Mouse (Mus musculus) embryonic facial prominence, embryonic 11.5 days (tissue): ENCODE data around the gene Arl6. TPM values are rescaled to one million over a fixed set of nuclear protein-coding genes. Genes with fewer than 3 reads are reported as not detected.

Source experiments
- ATAC-seq: fragments of 200-750 bp; cut with Nextera tagmentation; replicated peaks from 2 replicates; pipeline ENCODE4 v1.8.0; 2017; ENCODE audit warnings: low read depth; ENCODE audit not compliant: insufficient number of reproducible peaks, low FRiP score, low TSS enrichment
- DNase-seq: peaks from one replicate; pipeline ENCODE4 v3.0.0-alpha.2; 2015; ENCODE audit warnings: low spot score
- H3K27ac ChIP-seq: fragments of 300-500 bp; sonication (generic); replicated peaks from 2 replicates; pipeline ENCODE4 v1.5.1; 2014; ENCODE audit warnings: mild to moderate bottlenecking, low read depth, low read length, control low read depth
- H3K27me3 ChIP-seq: fragments of 300-500 bp; sonication (generic); 2 replicates; pipeline ENCODE4 v1.6.1; 2014; ENCODE audit warnings: mild to moderate bottlenecking, low read length, moderate library complexity, mixed read lengths; ENCODE audit not compliant: control insufficient read depth, insufficient read depth
- H3K36me3 ChIP-seq: fragments of 300-500 bp; sonication (generic); replicated peaks from 2 replicates; pipeline ENCODE4 v1.6.1; 2014; ENCODE audit warnings: low read depth, mild to moderate bottlenecking, low read length, moderate library complexity, mixed read lengths; ENCODE audit not compliant: control insufficient read depth, insufficient read depth
- H3K4me1 ChIP-seq: fragments of 300-500 bp; sonication (generic); 2 replicates; pipeline ENCODE4 v1.6.1; 2014; ENCODE audit warnings: low read length, mixed read lengths; ENCODE audit not compliant: control insufficient read depth, insufficient read depth
- H3K4me2 ChIP-seq: fragments of 300-500 bp; sonication (generic); 2 replicates; pipeline ENCODE4 v1.6.1; 2014; ENCODE audit warnings: low read depth, mild to moderate bottlenecking, control low read depth, low read length, moderate library complexity
- H3K4me3 ChIP-seq: fragments of 300-500 bp; sonication (generic); 2 replicates; pipeline ENCODE4 v1.5.1; 2014; ENCODE audit warnings: low read depth, low read length, control low read depth
- H3K9ac ChIP-seq: fragments of 300-500 bp; sonication (generic); replicated peaks from 2 replicates; pipeline ENCODE4 v1.6.1; 2014; ENCODE audit warnings: mild to moderate bottlenecking, control low read depth, low read length
- H3K9me3 ChIP-seq: fragments of 300-500 bp; sonication (generic); replicated peaks from 2 replicates; pipeline ENCODE4 v1.6.1; 2016; ENCODE audit warnings: mild to moderate bottlenecking, low read length, inconsistent platforms, mixed read lengths; ENCODE audit not compliant: control insufficient read depth
- WGBS: fragments of 180-500 bp; shearing (Covaris S2); extraction: QIAGEN DNeasy Blood & Tissue Kit; methylation state at CpG from one replicate; pipeline ENCODE4 v1.1.7; 2014; 5-methylcytosine and 5-hydroxymethylcytosine counted together
- polyA plus RNA-seq: library from polyadenylated mRNA; unstranded; fragments of >200 nt; fragmentation: Nextera tagmentation; extraction: Ambion mirVana; gene quantifications from 2 replicates; pipeline ENCODE4 v1.2.1, GENCODE M21; 2014

Arl6 gene
- polyA plus RNA-seq: 50.1 and 50.8 TPM in 2 replicates

DNA sequence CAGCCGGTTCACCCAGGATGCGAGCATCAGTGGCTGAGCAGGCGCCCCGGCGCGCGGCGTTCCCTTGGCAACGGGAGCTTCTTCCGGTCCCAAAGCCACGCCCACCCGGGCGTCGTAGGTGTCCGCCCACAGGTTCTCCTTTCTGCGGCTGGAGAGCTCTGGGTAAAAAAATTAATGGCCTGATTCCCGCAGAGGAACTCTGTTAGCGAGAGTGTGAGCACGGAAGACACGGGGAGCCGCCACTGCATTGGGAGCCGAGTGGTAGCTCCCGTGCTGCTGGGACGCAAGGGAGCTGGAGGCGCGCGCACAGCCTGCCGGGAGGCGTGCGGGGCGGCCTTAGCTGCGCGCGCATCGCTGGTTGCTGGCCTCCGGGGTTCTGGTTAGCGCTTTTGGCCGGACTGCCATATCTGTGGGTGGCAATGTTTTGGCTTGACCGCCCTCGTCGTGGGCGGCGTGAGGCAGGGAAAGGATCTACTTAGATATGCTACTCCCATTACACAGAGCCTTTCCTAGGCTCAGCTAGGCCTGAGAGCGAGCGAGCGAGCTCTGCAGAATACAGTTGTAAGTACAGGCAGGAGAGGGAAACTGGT, at the start of gene Arl6:
TSS of gene Arl6 (minus strand) at position 290 of the 590 bp plus-strand sequence.
- Histone ChIP-seq H3K27me3 (no peaks in the 10 kb centered on the region), H3K36me3 (no peaks in the 10 kb centered on the region), H3K4me1 (no peaks in the 10 kb centered on the region), H3K4me2 (peak within 1 kb of the TSS; percentile 45), H3K4me3 (peak within 1 kb of the TSS; percentile 47), H3K27ac (peak within 1 kb of the TSS; percentile 91), H3K9ac (peak within 1 kb of the TSS; percentile 79), H3K9me3 (no peaks in the 10 kb centered on the region)
- WGBS: 0% methylated on average over 46 of the region's 46 CpGs
- peak; percentile 96 for ATAC-seq
- peak; percentile 93 for DNase-seq

DNA sequence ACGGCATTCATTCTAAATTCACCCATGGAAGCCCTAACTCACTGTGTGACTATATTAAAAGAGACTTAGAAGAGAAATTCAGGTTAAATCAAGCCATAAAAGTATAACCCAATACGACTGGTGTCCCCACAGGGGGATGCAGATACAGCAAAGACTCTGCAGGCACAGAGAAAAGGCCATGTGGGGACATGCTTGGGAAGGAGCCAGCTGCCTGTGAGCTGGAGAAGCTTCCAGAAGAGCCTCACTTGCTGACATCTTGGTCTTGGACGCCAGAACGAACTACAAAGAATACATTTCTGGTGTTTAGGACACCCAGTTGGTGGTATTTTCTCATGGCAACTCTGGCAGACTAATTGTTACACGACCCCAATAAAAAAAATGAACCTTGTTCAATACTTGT, 45.9 kb upstream of the Arl6 start:
- ATAC-seq (no peak), DNase-seq (no peak)
- Histone ChIP-seq H3K27ac (no peak overlapping the region), H3K4me1 (no peaks in the 10 kb centered on the region), H3K9me3 (no peaks in the 10 kb centered on the region), H3K27me3 (no peaks in the 10 kb centered on the region), H3K4me3 (no peak overlapping the region), H3K36me3 (no peaks in the 10 kb centered on the region), H3K4me2 (no peak overlapping the region), H3K9ac (no peak overlapping the region)
- WGBS: 74% methylated on average over 5 of the region's 5 CpGs

DNA sequence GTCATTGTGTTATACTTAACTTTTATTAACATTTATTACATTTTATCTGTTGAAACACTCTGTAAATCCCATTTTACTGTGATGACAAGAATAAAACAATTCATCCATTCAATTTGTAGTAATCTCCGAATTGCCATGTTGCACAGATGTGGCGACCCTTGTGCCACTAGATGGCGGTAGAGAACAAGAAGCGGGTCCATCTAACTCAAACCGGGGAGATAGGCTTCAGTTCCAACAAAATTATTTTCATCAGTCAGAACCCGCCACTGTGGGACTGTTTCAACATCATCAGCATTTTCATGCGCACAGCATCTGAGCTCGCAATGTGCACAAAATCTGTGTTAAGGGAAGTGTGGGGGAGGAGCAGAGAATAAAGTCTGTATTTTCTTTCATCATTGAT, 44.2 kb upstream of the Arl6 start:
- no peaks in the 10 kb centered on the region for H3K27me3 ChIP-seq
- H3K4me1 ChIP-seq: no peaks in the 10 kb centered on the region
- H3K27ac ChIP-seq: no peak overlapping the region
- H3K9ac ChIP-seq: no peak overlapping the region
- no peaks in the 10 kb centered on the region for H3K36me3 ChIP-seq
- ATAC-seq: peak; percentile 79; the same call in 1 of the 2 replicates
- 7% methylated on average over 8 of the region's 8 CpGs for WGBS
- no peak overlapping the region for H3K4me2 ChIP-seq
- peak; percentile 93 for DNase-seq
- H3K4me3 ChIP-seq: no peak overlapping the region
- H3K9me3 ChIP-seq: no peaks in the 10 kb centered on the region

DNA sequence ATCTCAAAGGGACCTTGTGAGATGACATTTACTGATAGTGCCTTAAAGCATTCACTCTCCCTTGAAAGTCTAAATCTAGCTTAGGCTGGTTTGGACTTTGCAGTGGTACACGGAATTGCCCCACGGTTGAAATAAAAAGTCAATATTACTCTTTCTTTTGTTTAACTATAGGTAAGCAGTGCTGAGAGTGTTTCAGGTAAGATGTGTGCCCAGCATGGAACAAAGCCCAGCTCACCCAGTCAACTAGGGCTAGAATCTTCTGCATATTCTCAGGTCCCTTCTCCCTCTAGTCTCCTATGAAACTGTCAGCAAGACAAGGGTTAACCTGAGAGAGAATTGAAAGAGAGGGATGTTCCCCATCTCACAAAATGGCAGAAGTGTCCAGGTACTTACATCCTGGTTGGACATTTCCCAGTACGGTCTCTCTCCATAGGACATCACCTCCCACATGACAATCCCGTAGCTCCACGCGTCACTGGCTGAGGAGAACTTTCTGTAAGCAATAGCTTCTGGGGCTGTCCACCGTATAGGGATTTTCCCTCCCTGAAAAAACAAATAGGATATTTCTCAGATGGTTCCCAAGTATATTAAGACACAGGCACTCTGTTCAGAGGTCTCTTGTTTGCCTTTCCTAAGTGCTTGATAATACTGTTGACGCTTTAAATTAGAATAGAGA, 43.2 kb upstream of the Arl6 start:
- Histone ChIP-seq H3K9ac (no peak overlapping the region), H3K4me2 (no peak overlapping the region), H3K36me3 (no peaks in the 10 kb centered on the region), H3K4me3 (no peak overlapping the region), H3K27ac (no peak overlapping the region), H3K27me3 (no peaks in the 10 kb centered on the region), H3K9me3 (no peaks in the 10 kb centered on the region), H3K4me1 (no peaks in the 10 kb centered on the region)
- ATAC-seq (no peak), DNase-seq (no peak)
- WGBS: 85% methylated on average over 8 of the region's 8 CpGs

DNA sequence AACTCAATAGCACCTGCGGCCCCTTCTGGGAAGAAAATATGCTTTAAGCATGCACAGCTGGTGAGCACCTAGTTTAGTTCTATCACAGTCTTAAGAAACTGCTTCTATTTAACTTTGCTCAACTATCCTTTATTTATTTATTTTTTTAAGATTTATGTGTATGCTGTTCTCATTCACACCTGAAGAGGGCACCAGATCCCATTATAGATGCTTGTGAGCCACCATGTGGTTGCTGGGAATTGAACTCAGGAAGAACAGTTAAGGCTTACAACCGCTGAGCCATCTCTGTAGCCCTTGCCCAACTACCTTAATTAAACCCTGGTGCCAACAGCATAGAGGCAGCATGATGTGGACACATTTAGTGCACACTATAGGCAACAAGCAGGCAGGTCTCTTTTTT, 27.7 kb upstream of the Arl6 start:
- Histone ChIP-seq H3K9ac (no peak overlapping the region), H3K4me3 (no peak overlapping the region), H3K4me2 (no peak overlapping the region), H3K27me3 (no peaks in the 10 kb centered on the region), H3K9me3 (no peaks in the 10 kb centered on the region), H3K4me1 (no peaks in the 10 kb centered on the region), H3K27ac (no peak overlapping the region), H3K36me3 (no peaks in the 10 kb centered on the region)
- ATAC-seq: no peak
- DNase-seq: no peak
- WGBS: 80% methylated on average over 2 of the region's 2 CpGs

DNA sequence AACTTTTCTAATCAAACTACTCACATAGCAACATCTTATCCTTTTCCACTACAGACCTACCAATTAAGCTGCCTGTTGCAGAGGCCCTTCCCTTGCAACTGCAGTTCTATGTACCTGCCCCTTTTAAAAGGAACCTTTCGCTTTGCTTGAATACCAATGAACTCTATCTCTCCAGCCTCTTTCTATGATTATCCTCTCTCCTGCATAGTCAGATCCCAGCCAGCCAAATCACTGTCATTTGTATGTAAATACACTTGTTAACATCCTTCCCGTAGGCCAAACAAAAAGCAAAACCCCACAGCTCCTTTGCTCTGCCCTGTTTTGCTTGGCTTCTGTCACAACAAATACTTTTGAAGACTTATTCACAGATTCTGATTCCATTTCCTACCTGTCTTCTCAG, 4.6 kb upstream of the Arl6 start:
- Histone ChIP-seq H3K4me1 (no peaks in the 10 kb centered on the region), H3K27ac (no peak overlapping the region), H3K9ac (no peak overlapping the region), H3K4me3 (no peak overlapping the region), H3K27me3 (no peaks in the 10 kb centered on the region), H3K9me3 (no peaks in the 10 kb centered on the region), H3K36me3 (no peaks in the 10 kb centered on the region), H3K4me2 (no peak overlapping the region)
- WGBS: 38% methylated on average over 2 of the region's 2 CpGs
- ATAC-seq (no peak), DNase-seq (no peak)

DNA sequence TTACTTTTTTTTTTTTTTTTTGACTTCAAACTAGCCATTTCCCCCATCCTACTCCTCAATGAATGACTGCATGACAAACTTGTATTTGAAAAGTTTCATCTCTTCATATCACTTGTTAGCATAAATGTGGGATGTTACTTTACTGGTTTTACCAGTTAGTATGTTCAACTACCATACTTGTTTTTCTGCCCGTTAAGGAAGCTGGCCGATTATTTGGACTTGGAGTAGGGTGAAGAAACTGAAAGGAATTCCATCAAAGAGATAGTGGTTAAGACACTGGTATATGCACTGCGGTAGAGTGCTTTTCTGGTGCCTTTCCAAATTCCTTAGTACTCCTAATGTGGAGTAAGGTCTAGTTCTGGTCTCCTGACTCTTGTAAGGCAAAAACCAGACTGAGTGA, 794 bp upstream of the Arl6 start:
- H3K4me3 ChIP-seq: no peak overlapping the region
- no peaks in the 10 kb centered on the region for H3K9me3 ChIP-seq
- no peak overlapping the region for H3K4me2 ChIP-seq
- H3K27me3 ChIP-seq: no peaks in the 10 kb centered on the region
- H3K4me1 ChIP-seq: no peaks in the 10 kb centered on the region
- WGBS: 89% methylated on average over 3 of the region's 3 CpGs
- no peak for ATAC-seq
- H3K9ac ChIP-seq: no peak overlapping the region
- no peaks in the 10 kb centered on the region for H3K36me3 ChIP-seq
- DNase-seq: no peak
- no peak overlapping the region for H3K27ac ChIP-seq

DNA sequence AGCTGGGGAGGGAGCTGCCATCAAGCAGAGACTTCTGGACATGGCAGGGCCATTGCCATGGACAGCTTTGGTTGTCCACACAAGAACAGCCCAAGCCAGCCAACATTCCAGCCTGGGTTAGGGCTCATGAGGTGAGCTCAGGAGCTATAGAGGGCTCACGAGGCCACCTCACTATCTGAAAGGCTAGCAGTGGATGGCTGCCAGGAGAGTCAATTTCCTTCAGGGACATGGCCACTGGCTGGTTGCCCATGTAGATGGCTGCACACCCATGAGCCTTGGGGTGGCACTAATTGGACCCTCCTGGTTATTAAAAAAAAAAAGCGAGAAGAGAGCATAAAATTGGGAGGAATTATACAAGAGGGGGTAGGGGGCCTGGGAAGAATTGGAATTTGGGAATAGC, 4.6 kb downstream of the Arl6 start:
- H3K4me3 ChIP-seq: no peak overlapping the region
- DNase-seq (no peak), ATAC-seq (no peak)
- no peaks in the 10 kb centered on the region for H3K4me1 ChIP-seq
- no peak overlapping the region for H3K27ac ChIP-seq
- no peaks in the 10 kb centered on the region for H3K9me3 ChIP-seq
- no peak overlapping the region for H3K4me2 ChIP-seq
- H3K36me3 ChIP-seq: no peaks in the 10 kb centered on the region
- H3K27me3 ChIP-seq: no peaks in the 10 kb centered on the region
- WGBS: 82% methylated on average over 2 of the region's 2 CpGs
- H3K9ac ChIP-seq: no peak overlapping the region
